Mouse (Mus musculus): ENCODE results near the gene Trappc2l.
A peak's percentile ranks its signal among the peaks of the same experiment; 100 is the strongest.

DNA sequence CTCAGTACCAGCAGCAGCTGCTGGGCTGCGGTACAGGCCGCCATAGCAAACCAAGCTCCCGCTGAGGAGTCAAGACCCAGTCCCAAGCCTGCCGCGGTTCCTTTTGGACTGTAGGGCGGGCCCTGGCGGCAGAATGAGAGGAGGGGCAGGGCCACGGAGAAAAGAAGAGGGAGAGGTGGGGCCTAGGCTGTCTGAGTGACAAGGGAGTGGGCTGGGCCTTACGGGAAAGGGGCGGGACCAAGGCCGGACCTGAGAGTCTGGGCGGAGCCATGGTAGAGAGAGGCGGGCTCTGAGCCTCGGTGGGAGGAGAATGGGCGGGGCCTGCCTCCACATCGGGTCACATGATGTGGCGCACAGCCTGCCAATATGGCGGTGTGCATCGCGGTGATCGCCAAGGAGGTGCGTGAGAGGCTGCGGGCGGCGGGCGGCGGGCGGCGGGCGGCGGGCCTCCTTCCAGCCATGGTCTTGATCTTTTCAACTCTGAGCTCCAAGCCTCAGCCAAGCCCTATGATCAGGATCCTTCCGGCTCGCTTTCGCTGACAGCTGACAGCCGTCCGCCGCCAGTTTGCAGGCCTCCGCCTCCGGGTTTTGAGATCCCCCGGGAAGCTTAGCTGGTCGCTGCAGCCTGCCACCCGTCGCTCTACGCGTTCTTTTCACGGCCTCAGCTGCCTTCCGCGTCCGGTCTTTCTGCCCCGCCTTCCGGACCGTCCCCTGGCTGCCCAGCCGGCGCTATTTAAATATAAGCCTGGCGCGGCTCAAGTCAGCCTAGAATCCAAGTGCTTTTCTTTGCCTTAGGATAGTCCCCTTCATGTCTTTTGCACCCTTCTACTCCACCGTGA, at the start of gene Trappc2l, which contains the start of gene Galns:
- TF ChIP-seq POLR2A (IDR thresholded peaks at IDR 0.05; ENCODE audit: insufficient read length, low read depth) (peak; percentile 70), MYOG (IDR thresholded peaks at IDR 0.05; ENCODE audit: control insufficient read depth in 1 of 3, insufficient read depth in 1 of 3, insufficient read length in 2 of 3, low read depth in 2 of 3) (peak in 1 of 3 experiments; percentile 20), REST (IDR thresholded peaks at IDR 0.05; ENCODE audit: insufficient read depth, insufficient read length) (peak; percentile 20), POLR2AphosphoS2 (IDR thresholded peaks at IDR 0.05; ENCODE audit: insufficient read length, low read depth) (peak; percentile 61), TCF3 (IDR thresholded peaks at IDR 0.05; ENCODE audit: insufficient read length, low read depth) (no peak), E2F4 (IDR thresholded peaks at IDR 0.05; ENCODE audit: insufficient read depth) (peak; percentile 44), USF1 (IDR thresholded peaks at IDR 0.05; ENCODE audit: low read depth) (peak; percentile 81), TCF12 (IDR thresholded peaks at IDR 0.05; ENCODE audit: insufficient read depth, poor library complexity, severe bottlenecking) (no peak), MAX (IDR thresholded peaks at IDR 0.05; ENCODE audit: low read depth) (no peak), SRF (IDR thresholded peaks at IDR 0.05; ENCODE audit: control insufficient read depth, insufficient read length, low read depth) (peak; percentile 47)

Data from myocyte (in vitro differentiated cells).